Mouse (Mus musculus): ENCODE data around the gene Aacs.
"Not testable (repeated sequence)": the region's sequence is repeated elsewhere in the genome, so short reads cannot be mapped to it uniquely, and the experiment has no call there.

Gene Aacs

GRCm38 (mm10) chr5:125465701-125466106, 9.9 kb upstream of the Aacs start:
- DNase-seq (ENCODE audit: inconsistent ontology term), result peak; percentile 98

GRCm38 (mm10) chr5:125466483-125466882, 9.1 kb upstream of the Aacs start:
- DNase-seq (ENCODE audit: inconsistent ontology term), result no peak

- DNase-seq (ENCODE audit: inconsistent ontology term), result no peak
Measured at GRCm38 (mm10) chr5:125467261-125467660, 8.4 kb upstream of the Aacs start.

- no peak for DNase-seq (ENCODE audit: inconsistent ontology term)
Measured at GRCm38 (mm10) chr5:125470713-125471112, 4.9 kb upstream of the Aacs start.

- no peak for DNase-seq (ENCODE audit: inconsistent ontology term)
Measured at GRCm38 (mm10) chr5:125472796-125473475, 2.7 kb upstream of the Aacs start.

GRCm38 (mm10) chr5:125475030-125475429, 584 bp upstream of the Aacs start:
- no peak for DNase-seq (ENCODE audit: inconsistent ontology term)

- DNase-seq (ENCODE audit: inconsistent ontology term), result no peak
Measured at GRCm38 (mm10) chr5:125476286-125476625, 642 bp downstream of the Aacs start.

GRCm38 (mm10) chr5:125476799-125477198, 1.2 kb downstream of the Aacs start:
- no peak for DNase-seq (ENCODE audit: inconsistent ontology term)

GRCm38 (mm10) chr5:125477533-125477932, 1.9 kb downstream of the Aacs start:
- DNase-seq (ENCODE audit: inconsistent ontology term), result no peak

GRCm38 (mm10) chr5:125478037-125478436, 2.4 kb downstream of the Aacs start:
- no peak for DNase-seq (ENCODE audit: inconsistent ontology term)

GRCm38 (mm10) chr5:125479376-125479775, 3.8 kb downstream of the Aacs start:
- DNase-seq (ENCODE audit: inconsistent ontology term), result no peak

- DNase-seq (ENCODE audit: inconsistent ontology term), result no peak
Measured at GRCm38 (mm10) chr5:125480434-125481231, 5.0 kb downstream of the Aacs start.

- no peak for DNase-seq (ENCODE audit: inconsistent ontology term)
Measured at GRCm38 (mm10) chr5:125482474-125482873, 6.9 kb downstream of the Aacs start.

GRCm38 (mm10) chr5:125483712-125484611, 8.3 kb downstream of the Aacs start:
- no peak for DNase-seq (ENCODE audit: inconsistent ontology term)

- no peak for DNase-seq (ENCODE audit: inconsistent ontology term)
Measured at GRCm38 (mm10) chr5:125485031-125485778, 9.6 kb downstream of the Aacs start.

GRCm38 (mm10) chr5:125486088-125486487, 10.5 kb downstream of the Aacs start:
- DNase-seq (ENCODE audit: inconsistent ontology term), result no peak

- peak; percentile 46 for DNase-seq (ENCODE audit: inconsistent ontology term)
Measured at GRCm38 (mm10) chr5:125487375-125488115, 11.9 kb downstream of the Aacs start.

- DNase-seq (ENCODE audit: inconsistent ontology term), result peak; percentile 50
Measured at GRCm38 (mm10) chr5:125488116-125488455, 12.5 kb downstream of the Aacs start.

GRCm38 (mm10) chr5:125488953-125489352, 13.3 kb downstream of the Aacs start:
- not testable (repeated sequence) for DNase-seq (ENCODE audit: inconsistent ontology term)

GRCm38 (mm10) chr5:125491107-125491506, 15.5 kb downstream of the Aacs start:
- no peak for DNase-seq (ENCODE audit: inconsistent ontology term)
